Mouse (Mus musculus): Measurements from ENCODE around the gene Ttc8. TPM values are rescaled to one million over a fixed set of nuclear protein-coding genes. Genes with fewer than 3 reads are reported as not detected.

The Ttc8 gene
- total RNA-seq, 4 experiments from 2014 or later = 21.7 to 44.7 (median 31.8) TPM

- no peak for DNase-seq
Measured at GRCm38 (mm10) chr12:98974157-98974804, 53.9 kb downstream of the Ttc8 start.

GRCm38 (mm10) chr12:98981081-98981480 lies 60.7 kb downstream of the Ttc8 start:
- no peak for DNase-seq

GRCm38 (mm10) chr12:98984785-98985184 lies 64.4 kb downstream of the Ttc8 start:
- no peak for DNase-seq

GRCm38 (mm10) chr12:98991076-98991829 lies 70.9 kb downstream of the Ttc8 start:
- no peak for DNase-seq

- no peak for DNase-seq
Measured at GRCm38 (mm10) chr12:98991830-98992216, 71.4 kb downstream of the Ttc8 start.

GRCm38 (mm10) chr12:98993736-98994135 lies 73.4 kb downstream of the Ttc8 start:
- DNase-seq = no peak

GRCm38 (mm10) chr12:98994366-98994765 lies 74.0 kb downstream of the Ttc8 start:
- no peak for DNase-seq

- DNase-seq = no peak
Measured at GRCm38 (mm10) chr12:98995881-98996280, 75.5 kb downstream of the Ttc8 start.

GRCm38 (mm10) chr12:98996581-98996988 lies 76.2 kb downstream of the Ttc8 start:
- no peak for DNase-seq

- no peak for DNase-seq
Measured at GRCm38 (mm10) chr12:98997046-98997445, 76.7 kb downstream of the Ttc8 start.

- DNase-seq = no peak
Measured at GRCm38 (mm10) chr12:98998662-98999428, 78.5 kb downstream of the Ttc8 start.

- DNase-seq = no peak
Measured at GRCm38 (mm10) chr12:99000310-99000709, 79.9 kb downstream of the Ttc8 start.

- no peak for DNase-seq
Measured at GRCm38 (mm10) chr12:99003046-99003445, 82.7 kb downstream of the Ttc8 start.

- no peak for DNase-seq
Measured at GRCm38 (mm10) chr12:99004752-99005151, 84.4 kb downstream of the Ttc8 start.

GRCm38 (mm10) chr12:99008786-99009185 lies 88.4 kb downstream of the Ttc8 start:
- no peak for DNase-seq

GRCm38 (mm10) chr12:99009430-99009829 lies 89.1 kb downstream of the Ttc8 start:
- no peak for DNase-seq

- no peak for DNase-seq
Measured at GRCm38 (mm10) chr12:99010044-99010443, 89.7 kb downstream of the Ttc8 start.

GRCm38 (mm10) chr12:99011161-99011861 lies 90.9 kb downstream of the Ttc8 start:
- no peak for DNase-seq

GRCm38 (mm10) chr12:99015870-99016269 lies 95.5 kb downstream of the Ttc8 start:
- DNase-seq = no peak

GRCm38 (mm10) chr12:99024430-99024960 lies 104.1 kb downstream of the Ttc8 start:
- DNase-seq = no peak

GRCm38 (mm10) chr12:99026291-99026690 lies 105.9 kb downstream of the Ttc8 start:
- DNase-seq = no peak

GRCm38 (mm10) chr12:99028665-99029064 lies 108.3 kb downstream of the Ttc8 start:
- no peak for DNase-seq

Data from adrenal gland, adult 8-10 months (tissue).